Mouse (Mus musculus): ENCODE measurements around the gene Il21r.

Il21r gene

DNA sequence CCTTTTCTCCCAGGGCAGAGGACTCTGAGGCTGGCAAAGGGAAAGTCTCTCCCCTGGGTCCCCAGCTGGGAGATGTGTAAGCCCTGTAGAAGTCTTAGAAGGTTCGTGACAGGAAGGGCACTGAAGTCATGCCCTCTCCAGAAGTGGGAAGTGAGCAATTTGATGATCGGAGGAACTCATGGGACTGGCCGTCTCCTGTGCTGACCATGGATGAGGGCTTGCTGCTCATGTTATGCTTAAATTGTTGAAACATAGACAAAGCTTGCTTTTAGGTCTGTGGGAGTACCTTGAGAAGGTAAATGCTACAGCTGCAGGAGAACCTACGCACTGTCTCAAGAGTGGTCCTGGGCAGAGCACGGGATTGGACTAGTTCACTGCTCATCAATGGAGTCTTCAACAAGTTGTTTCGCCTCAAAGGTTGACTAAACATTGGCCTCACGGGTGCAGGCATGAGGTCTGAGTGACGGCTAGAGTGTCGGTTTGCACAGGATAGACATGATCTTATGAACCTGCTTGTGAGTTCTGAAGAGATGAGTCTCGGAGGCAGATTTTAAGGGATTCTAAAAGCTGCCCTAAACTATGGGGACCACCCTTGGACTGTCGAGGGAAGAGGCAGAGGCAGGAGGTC lies 1.3 kb upstream of the Il21r start:
- DNase-seq = no peak

DNA sequence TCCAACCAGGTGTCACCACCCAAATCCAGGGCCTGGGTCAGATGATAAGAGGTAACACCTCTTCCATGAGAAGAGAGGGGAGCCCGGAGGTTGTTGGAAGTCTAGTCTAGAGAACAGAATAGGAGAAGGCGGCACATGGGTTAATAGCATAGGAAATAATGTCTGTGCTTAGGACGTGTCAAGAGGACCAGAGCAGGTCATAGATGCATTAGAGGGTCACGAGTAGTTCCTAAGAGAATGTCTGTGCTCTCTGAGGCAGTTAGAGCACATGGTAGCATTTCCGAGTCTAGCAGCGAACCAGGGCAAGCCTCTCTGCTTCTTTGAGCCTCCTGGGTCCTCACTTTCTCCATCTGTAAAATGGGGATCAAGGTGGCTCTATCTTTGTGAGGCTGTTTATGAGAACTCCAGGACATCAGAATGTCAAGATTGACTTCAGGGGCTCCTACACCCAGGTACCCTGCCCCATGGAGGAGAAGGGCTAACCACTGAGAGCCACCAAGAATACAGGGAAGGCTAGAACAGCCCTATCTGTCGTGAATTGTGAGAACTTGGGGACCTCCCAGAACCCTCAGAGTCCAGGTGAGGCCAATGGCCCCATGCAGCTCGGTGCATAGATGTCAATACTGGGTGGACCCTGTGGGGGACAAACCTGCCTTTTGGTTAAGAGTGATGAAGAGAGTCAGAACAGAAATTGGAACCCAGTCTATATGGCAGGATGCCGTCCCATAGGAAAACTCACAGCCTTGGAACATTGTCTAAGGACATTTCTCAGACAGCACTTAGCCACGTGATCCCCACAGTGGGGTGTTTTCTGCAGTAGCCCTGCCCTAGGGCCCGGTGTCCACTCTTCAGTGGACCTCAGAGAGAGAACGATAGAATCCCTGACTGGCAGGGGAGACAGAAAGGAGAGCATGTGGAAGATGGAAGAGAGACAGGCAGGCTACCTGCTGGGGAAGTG lies 1.4 kb downstream of the Il21r start:
- DNase-seq = no peak

DNA sequence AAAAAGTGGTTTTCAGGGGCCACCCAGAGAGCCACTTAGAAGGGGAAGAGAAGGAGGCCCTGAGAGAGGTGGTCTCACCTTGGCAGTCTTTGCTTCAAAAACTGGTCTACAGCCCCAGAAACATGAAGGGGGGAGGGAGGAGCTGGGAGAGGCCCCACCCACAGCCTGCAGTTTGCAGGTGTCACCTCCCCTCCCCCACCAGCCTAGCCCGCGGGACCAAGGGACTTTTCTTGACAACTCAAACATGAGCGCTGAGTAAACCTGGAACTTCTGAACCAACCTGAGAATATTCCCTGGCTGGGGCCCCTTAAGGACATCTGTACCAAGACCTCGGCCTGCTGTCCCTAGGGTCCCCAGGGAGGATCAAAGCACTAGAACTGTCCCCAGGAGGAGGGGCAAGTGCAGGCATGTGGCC lies 2.5 kb downstream of the Il21r start:
- DNase-seq = no peak

DNA sequence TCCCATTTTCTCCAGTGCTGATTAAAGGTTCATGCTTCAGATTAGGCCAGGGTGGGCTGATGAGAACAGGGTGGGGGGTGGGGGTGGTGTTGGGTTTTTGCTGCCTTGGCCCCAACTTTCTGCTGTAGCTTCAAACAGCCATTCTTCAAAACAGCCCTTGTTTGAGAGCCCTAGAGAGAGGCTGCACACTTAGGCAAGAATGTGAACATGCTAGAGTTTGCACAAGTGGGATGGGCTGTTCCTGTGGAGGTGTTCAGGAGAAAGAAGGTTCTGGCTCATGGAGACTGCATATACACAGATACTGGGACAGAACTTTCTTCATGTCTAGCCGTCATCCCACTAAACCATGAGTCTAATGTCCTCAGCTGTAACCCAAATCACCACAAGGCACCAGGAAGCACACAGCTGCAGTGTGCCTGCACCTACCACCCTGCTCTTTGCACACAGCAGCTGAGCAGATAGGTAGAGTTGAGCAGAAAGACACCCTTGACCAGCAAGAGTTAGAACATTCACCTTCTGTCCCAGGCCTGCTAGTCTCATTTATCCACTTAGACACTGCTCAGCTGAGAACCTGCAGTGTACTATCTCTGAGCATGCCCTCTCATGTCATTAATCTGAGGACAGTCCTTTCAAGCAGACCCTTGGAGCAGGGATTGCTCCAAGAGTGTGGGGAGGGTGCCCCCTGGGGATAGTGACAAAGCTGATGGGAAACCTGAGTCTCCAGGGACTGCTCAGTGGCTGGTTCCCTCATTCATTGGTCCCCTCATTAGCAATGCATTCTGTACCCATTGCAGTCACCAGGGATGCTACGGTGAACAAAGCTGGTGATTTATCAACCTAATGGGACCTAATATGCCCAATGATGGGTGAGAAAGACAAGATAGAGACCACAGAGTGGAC lies 3.3 kb downstream of the Il21r start:
- no peak for DNase-seq

DNA sequence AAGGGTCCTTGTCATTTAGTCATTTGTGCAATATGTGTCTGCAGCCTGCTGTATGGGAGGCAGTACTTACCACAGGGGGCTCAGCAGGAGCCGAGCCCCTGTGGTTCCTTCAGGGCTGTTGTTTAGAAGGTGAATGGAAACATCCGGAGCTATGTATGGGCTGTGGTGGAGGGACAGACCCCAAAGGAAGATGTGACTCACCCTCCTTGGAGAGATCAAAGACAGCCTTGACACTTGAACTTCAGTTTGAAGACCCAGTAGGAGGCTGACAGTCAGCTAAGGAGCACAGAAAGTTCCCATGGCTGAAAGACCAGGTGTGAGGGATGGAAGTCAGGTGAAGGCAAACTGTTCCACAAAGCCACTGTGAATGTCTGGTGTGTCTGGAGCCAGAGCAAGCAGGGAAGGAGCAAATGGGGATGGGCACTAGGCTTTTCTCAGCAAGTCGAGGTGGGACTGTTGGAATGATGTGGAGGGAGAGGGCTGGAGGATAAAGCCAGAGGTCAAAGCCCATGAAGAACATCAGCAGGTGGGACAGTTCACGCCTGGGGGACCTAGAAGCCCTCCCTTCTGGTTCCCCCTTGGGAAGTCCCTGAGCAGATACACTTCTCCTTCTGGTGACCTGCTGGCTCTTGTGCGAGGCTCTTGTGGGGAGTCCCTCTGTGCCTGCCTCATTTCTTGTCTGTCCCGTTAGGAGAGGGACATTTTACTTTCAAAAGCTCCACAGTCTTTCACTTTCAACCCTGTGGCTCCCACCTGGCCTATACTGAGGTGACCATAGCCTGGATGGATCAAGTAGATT lies 4.4 kb downstream of the Il21r start:
- DNase-seq = no peak

DNA sequence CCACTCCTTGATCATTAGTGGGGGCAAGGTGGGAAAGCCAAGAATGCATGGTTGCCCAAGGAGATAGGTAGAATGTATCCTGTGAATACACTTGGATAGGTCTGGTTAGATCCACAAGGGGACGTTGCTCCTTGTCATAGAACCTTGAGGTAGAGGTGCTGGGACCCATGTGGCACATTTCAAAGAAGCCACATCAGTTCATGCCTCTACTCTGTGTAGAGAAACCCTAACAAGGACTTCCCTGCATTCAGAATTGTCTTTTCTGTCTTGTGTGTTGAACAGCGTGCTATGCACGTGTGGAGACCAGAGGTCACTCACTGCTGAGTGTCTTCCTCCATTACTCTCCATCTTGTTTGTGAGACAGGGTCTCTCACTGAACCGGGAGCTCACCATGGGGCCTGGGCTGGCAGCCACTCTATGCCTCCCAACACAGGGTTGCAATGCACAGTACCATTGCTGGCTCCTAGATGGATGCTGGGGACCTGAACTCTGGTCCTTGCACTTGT lies 5.0 kb downstream of the Il21r start:
- no peak for DNase-seq

DNA sequence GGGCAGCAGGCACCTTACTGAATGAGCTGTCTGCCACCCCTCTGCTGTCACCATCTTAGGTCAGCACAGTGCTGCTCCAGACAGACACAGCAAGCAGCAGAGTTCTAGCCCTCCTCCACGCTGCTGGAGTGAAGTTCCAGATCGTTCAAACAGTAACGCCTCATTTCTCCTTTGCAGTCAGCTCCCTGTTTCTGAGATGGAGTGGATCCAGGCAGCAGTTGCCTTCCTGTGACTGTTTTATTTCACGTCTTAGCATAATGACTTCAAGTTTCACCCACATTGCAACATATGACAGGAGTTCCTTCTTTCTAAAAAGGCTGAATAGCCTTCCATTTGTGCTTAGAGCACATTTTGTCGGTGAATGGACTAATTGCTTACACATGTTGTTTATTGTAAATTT lies 10.3 kb downstream of the Il21r start:
- no peak for DNase-seq

DNA sequence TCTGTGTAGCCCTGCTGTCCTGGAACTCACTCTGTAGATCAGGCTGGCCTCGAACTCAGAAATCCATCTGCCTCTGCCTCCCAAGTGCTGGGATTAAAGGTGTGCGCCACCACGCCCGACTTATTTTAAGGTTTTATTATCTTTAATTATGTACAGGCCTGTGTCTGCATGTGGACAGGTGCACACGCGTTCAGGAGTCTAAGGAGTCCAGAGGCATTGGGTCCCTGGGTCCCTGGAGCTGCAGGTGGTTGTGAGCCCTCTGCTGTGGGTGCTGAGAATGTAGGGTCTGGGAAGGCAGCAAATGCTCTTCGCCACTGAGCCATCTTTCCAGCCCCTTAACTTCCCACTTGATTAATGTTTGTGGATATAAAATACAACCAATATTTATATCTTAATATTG lies 12.2 kb downstream of the Il21r start:
- DNase-seq = no peak

DNA sequence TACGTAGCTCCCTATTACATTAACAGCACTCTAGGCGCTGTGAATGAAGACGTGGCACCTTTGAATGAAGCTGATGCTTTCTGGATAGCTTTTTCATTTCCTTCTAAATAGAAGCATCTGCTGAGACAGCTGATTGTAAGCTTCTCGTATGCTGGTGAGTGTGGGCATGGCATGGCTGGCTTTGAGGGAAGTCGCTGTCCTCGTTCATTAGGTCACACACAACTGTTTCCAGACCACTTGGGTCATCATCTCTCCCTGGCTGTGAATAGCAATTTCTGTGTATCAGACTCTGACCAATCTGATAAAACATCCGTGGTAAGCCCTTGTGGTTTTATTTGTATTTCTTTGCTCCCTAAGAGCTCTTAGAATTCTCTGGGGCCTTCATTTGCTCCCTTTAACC lies 14.8 kb downstream of the Il21r start:
- DNase-seq = no peak

DNA sequence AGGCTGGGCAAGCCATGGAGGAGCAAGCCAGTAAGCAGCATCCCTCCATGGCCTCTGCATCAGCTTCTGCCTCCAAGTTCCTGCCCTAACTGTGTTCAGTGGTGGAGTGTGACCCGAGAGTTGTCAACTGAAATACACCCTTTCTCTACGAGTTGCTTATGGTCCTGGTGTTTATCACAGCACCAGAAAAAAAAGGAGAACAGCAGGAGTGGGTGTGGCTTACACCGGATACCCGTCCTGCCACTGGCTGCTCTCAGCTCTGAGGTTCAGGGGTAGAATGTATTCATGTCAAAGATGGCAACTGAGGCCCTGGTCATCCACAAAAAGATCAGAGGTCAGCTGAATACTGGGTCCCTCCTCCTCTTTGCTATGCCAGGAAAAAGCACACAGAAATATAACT lies 16.8 kb downstream of the Il21r start:
- DNase-seq = no peak

DNA sequence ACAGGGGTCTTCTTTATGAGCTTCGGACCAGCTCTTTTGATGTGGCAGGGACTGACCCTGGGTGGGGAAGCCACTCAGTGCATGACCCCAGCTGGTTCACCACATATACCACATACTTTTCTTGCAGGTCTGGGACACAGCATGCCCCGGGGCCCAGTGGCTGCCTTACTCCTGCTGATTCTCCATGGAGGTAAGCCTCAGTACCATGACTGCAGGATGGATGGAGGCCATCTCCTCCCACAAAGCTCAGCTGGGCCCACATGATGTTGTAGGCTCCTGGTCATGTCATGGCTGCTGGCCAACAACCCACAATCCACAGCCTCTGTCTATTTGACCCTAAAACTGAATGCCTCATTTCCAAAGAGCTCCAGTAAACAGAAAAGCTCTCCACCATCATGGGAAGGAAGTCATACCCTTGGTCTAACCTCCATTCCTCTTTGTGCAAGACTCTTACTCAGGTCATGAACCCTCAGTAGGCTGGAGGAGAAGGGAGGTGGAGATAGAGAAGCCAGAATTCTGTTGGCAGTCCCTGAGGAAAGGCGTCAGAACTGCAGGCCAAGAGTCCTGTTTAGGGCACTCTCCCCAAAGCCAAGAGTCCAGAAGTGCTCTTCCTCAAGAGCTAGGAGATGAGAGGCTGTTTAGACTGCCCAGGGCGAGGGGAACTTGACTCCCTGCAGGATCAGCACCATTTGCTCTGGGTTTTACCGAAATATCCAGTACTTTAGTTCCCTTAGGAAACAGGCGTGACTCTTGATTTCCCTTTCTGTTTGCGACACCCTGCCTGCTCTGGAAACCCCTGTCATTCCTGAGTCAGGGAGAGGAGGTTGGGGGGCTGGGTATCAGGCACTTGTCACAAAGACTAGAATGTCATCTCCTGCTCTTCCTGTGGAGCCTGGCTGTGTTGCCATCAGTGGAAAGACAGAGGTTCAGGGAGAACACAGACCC lies 19.8 kb downstream of the Il21r start:
- no peak for DNase-seq

DNA sequence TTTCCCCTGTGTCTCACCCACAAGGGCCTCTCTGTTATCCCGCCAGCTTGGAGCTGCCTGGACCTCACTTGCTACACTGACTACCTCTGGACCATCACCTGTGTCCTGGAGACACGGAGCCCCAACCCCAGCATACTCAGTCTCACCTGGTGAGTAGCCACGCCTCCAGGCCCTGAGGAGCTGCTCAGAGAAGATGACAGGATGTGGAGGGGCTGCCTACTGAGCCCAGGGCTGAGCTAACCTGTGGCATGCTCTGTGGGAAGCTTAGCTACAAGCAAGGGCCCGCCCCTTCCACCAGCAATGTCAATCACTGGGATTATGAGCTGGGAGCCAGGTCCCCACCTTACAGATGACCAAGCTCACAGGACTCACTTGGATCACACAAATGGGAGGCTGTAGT lies 22.0 kb downstream of the Il21r start:
- DNase-seq = no peak

DNA sequence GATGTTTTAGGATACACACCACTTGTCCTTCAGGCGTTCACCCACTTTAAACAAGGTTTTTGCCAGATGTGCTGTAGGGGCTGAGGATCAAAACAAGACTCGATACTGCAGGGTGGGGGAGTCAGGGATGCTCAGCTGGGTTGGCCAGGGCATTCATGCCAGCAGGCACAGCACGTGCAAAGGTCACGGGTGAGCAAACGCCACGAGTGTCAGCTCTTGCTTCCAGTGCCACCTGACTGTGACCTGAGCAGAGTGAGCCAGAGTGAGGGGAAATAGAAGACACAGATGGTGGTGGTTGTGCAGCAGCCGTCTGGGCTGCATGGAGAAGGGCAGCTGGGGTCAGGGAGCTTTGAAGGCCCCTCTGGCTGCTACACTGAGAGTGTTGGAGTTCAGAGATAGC lies 22.6 kb downstream of the Il21r start:
- no peak for DNase-seq

DNA sequence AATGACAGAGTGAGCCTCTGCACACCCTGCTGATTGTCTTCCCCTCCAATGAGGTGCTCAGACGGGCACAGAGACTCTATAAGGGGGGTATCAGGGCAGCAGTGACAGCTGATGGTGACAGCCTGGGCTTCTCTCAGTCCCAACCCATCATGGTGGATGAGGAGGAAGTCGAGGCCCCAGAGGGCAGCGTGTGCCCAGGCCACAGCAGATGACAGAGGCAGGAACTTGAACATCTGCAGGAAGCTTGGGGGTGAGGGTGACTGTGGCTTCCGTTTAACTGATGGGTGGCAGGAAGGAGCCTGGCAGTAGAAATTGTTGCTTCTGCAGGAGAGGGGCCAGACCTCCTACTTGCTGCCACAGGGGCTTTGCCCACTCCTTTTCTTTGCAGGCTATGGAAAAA lies 27.1 kb downstream of the Il21r start:
- no peak for DNase-seq

DNA sequence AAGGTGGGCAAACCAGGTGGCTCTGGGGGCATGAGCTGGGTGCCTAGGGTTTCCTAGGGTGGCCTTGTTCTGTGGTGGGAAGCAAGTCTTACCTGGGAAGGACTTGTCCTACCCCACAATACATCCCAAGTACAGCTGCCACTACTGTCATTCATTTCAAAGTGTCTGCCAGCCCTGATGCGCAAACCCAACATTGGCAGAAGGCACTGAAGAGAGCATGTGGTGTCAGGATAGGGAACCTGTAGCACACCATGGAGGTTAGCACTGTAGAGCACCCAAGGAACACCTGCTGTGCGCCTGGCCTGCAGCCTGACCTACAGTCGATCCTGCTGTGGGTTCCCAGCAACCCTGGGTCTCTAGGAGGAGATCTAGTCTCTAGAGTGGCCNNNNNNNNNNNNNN lies 27.8 kb downstream of the Il21r start:
- DNase-seq = no peak

DNA sequence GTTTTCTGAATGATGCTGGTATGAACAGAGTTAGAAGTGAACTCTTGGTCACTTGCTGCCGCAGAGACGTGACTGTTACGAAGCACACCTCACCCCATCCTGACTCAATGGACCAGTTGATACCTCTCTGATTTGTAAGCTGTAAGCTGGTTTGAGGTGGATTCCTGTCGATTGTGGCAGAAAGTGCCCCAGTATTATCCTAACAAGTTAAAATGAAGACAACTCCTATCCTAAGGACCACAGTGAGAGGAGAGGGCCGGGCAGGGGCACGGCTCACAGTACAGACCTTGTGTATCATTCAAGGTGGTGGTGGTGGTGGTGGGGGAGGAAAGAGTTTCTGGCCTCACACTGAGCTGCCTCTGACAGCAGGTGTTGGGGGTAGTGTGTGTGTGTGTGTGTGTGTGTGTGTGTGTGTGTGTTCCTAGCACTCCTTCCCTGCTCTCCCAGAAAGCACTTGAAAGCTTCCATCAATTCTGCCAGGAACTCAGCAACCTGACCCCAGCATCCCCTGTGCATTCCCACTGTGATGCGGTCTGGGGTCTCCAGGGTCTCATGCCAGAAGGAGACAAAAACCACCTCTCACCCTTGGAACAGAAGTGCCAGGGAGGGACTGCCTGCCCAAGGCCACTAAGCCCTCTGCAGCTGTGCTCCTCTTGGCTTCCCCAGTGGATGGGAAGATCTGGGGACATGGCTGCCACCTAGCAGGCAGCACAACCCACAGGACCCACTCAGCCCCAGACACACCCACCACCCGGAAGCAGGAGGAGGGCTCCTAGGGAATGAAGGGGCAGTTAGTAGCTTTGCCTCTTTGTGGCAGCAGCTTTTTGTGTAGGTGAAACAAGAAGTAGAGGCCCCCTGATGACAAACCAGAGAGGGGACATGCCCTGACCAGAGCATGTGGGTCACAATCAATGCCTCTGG lies 34.3 kb downstream of the Il21r start:
- no peak for DNase-seq

DNA sequence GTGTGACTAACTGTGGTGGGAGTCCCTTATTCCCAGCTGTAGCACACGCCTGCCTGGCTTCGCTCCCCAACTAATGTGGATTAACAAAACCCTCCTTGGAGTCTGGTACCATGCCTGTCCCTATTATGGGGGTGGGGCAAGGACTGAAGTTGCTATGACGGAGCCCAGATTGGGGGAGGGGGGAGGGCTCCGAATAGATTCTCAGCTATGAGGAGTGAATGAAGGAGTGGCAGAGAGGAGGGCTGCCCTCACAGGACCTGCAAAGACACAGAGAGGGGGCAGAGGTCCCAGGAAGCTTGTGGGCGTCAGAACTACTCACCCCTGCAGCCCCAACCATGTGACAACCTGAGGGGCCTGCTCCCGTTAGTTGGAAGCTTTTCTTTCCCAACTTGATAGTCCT lies 35.1 kb downstream of the Il21r start:
- no peak for DNase-seq

DNA sequence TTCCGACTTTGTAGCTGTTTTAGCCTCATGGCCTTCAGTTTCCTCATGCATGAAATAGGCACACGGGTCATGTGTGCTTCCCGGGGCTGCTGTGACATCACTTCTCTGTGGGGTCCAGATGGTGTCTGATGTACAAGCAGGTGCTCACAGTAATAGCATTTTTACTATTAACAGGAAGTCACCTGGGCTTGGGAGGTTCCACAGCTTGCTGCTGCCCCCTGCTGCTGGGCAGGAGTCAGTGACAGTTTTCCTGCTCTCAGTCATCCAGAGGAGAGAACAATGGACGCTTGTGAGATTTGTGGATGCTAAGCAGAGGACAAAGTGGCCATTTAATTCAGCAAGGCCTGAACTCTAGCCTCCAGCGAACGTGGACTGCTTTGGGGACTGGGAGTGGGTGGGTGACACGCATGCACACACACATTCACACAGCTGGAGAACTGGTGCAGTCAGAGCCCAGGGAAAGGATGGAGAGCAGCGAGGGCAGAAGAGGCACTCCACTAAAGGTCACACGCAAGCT lies 35.7 kb downstream of the Il21r start:
- peak; percentile 86 to 87 for DNase-seq

DNA sequence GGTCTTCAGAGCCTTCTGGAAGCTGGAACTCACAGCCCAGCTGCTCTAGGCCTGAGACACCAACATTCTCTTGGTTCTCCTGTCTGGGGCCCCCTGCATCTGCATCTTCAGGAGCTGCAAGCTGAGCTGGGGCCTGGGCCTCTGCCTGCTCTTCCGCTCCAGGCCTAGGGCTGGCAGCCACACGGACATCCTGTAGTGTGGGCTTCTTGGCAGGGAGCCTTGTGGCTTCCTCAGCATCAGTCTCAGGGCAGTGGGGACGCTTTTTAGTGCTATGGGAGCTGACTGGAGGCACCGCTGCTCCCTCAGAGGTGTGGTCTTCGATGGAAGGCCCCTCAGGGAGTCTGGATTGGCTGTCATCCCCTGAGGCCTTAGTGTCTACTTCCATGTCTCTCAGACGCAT lies 40.7 kb downstream of the Il21r start:
- no peak for DNase-seq

DNA sequence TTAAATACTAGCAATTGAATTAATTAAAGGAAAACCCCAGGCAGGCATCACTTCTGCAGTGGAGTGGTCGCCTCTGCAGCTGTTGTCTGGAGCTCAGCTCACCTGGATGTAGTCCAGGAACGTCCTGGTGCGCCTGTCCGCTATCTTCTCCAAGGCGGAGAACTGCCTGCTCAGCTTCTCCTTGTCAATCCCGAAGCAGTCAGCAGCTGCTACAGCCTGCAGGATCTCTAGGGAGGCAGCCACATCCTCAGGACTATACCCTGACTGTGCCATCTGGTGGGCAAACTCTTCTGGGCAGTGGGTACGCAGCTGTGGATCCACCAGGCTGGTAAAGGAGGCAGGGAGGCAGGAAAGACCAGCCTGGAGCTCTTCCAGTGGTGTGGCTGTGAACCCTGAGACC lies 42.2 kb downstream of the Il21r start:
- no peak for DNase-seq

Data from cerebellum, postnatal 14 days (tissue).